Mouse (Mus musculus) CH12.LX (cell line): ENCODE measurements around the gene Polr1d. TPM values are rescaled to one million over a fixed set of nuclear protein-coding genes. Genes with fewer than 3 reads are reported as not detected.

Experiments
- DNase-seq: peaks from one replicate; pipeline ENCODE4 v3.0.0-alpha.2; 2013; ENCODE audit errors: extremely low read depth
- H3K27ac ChIP-seq: 2 replicates; pipeline ENCODE4 v1.5.1; 2012; ENCODE audit warnings: low read depth, mild to moderate bottlenecking, control low read depth, moderate library complexity; ENCODE audit not compliant: insufficient read depth
- H3K27me3 ChIP-seq: replicated peaks from 2 replicates; pipeline ENCODE3; 2012; ENCODE audit warnings: inconsistent platforms
- H3K36me3 ChIP-seq, 2 experiments: replicated peaks in 1 of 2; 2 replicates each; pipeline versions ENCODE3 to v1.6.1; 2012; ENCODE audit warnings: inconsistent platforms in 1 of 2, low read length in 1 of 2, mild to moderate bottlenecking in 1 of 2, mixed read lengths in 1 of 2, moderate library complexity in 1 of 2; ENCODE audit not compliant: control insufficient read depth in 1 of 2, insufficient read depth in 1 of 2
- H3K4me1 ChIP-seq, 2 experiments: 2 replicates each; pipeline ENCODE4 v1.6.1; 2012; ENCODE audit warnings: inconsistent platforms in 1 of 2, moderate library complexity in 1 of 2; ENCODE audit not compliant: insufficient read depth in 2 of 2, control insufficient read depth in 1 of 2
- H3K4me2 ChIP-seq: 2 replicates; pipeline ENCODE4 v1.6.1; 2012; ENCODE audit warnings: low read depth, mild to moderate bottlenecking, control low read depth; ENCODE audit not compliant: poor library complexity, insufficient read depth, severe bottlenecking
- H3K4me3 ChIP-seq, 3 experiments: fragments of 150-350 bp in 1 of 3; sonication (generic) in 1 of 3; replicated peaks in 1 of 3; 2 replicates each; pipeline versions ENCODE3 to v1.5.1; 2011 to 2012; ENCODE audit warnings: low read depth in 2 of 3, low read length in 2 of 3, mild to moderate bottlenecking in 2 of 3, moderate library complexity in 2 of 3, control low read depth in 1 of 3, improper control_type of control experiment in 1 of 3, inconsistent platforms in 1 of 3, mixed read lengths in 1 of 3; ENCODE audit not compliant: poor library complexity in 1 of 3
- H3K79me2 ChIP-seq: replicated peaks from 2 replicates; pipeline ENCODE4 v1.6.1; 2012; ENCODE audit warnings: mild to moderate bottlenecking, moderate library complexity; ENCODE audit not compliant: control insufficient read depth, poor library complexity, insufficient read depth, severe bottlenecking; ENCODE audit errors: extremely low read depth
- H3K9ac ChIP-seq: 2 replicates; pipeline ENCODE4 v1.6.1; 2012; ENCODE audit warnings: low read depth, mild to moderate bottlenecking, control low read depth, moderate library complexity; ENCODE audit not compliant: insufficient read depth
- H3K9me3 ChIP-seq: replicated peaks from 2 replicates; pipeline ENCODE3; 2012; ENCODE audit warnings: low read length, inconsistent platforms, mixed read lengths
- BHLHE40 ChIP-seq: IDR thresholded peaks from 2 replicates; pipeline ENCODE4 v1.6.1; 2011; ENCODE audit warnings: mild to moderate bottlenecking, low read depth, low read length, improper control_type of control experiment
- CHD1 ChIP-seq: IDR thresholded peaks from 2 replicates; pipeline ENCODE4 v1.6.1; 2012; ENCODE audit warnings: low read depth, low read length, improper control_type of control experiment, inconsistent platforms
- CHD2 ChIP-seq: IDR thresholded peaks from 2 replicates; pipeline ENCODE4 v1.6.1; 2011; ENCODE audit warnings: low read length, improper control_type of control experiment
- ELF1 ChIP-seq: IDR thresholded peaks from 2 replicates; pipeline ENCODE4 v1.6.1; 2014; ENCODE audit warnings: low read depth, mild to moderate bottlenecking, inconsistent platforms, low read length, improper control_type of control experiment
- ETS1 ChIP-seq: conservative IDR thresholded peaks from 2 replicates; pipeline ENCODE4 v1.6.1; 2012; ENCODE audit warnings: low read depth, mild to moderate bottlenecking, inconsistent platforms, low read length, improper control_type of control experiment, moderate library complexity
- JUN ChIP-seq: IDR thresholded peaks from 2 replicates; pipeline ENCODE4 v1.6.1; 2011; ENCODE audit warnings: low read depth, mild to moderate bottlenecking, low read length, improper control_type of control experiment, moderate library complexity; ENCODE audit not compliant: insufficient read depth
- MYC ChIP-seq: IDR thresholded peaks from 2 replicates; pipeline ENCODE4 v1.6.1; 2011; ENCODE audit warnings: low read depth, mild to moderate bottlenecking, improper control_type of control experiment, low read length
- POLR2A ChIP-seq: IDR thresholded peaks from 2 replicates; pipeline ENCODE4 v1.6.1; 2011; ENCODE audit warnings: low read depth, mild to moderate bottlenecking, improper control_type of control experiment, low read length
- RCOR1 ChIP-seq: conservative IDR thresholded peaks from 2 replicates; pipeline ENCODE4 v1.6.1; 2012; ENCODE audit warnings: low read depth, mild to moderate bottlenecking, inconsistent platforms, low read length, improper control_type of control experiment
- SIN3A ChIP-seq: IDR thresholded peaks from 2 replicates; pipeline ENCODE4 v1.6.1; 2012; ENCODE audit warnings: low read length, improper control_type of control experiment, inconsistent platforms
- TCF12 ChIP-seq: IDR thresholded peaks from 2 replicates; pipeline ENCODE4 v1.6.1; 2014; ENCODE audit warnings: low read depth, mild to moderate bottlenecking, inconsistent platforms, low read length, improper control_type of control experiment
- ZNF384 ChIP-seq: IDR thresholded peaks from 2 replicates; pipeline ENCODE4 v1.6.1; 2012; ENCODE audit warnings: low read depth, low read length, improper control_type of control experiment, inconsistent platforms
- dilution Hi-C: fragments of 300-500 bp; cut with MboI; formaldehyde crosslinking; loops from 2 replicates; pipeline ENCODE4 v1.14.3; 2020; ENCODE audit warnings: low sequenced_read_pairs; ENCODE audit not compliant: extremely low pct_unique_long_range_greater_than_20kb, extremely low pct_ligation_motif_present
- in situ Hi-C: fragments of 300-500 bp; cut with MboI; formaldehyde crosslinking; loops from 3 replicates; pipeline ENCODE4 v1.14.3; 2019; ENCODE audit warnings: low sequenced_read_pairs, low pct_ligation_motif_present, low pct_unique_long_range_greater_than_20kb, mixed read lengths
- polyA plus RNA-seq: library from polyadenylated mRNA; unstranded; fragments of >175 nt; gene quantifications from 2 replicates; pipeline ENCODE4 v1.2.1, GENCODE M21; 2012; ENCODE audit warnings: low read depth; ENCODE audit not compliant: insufficient read length
- total RNA-seq, 2 experiments: library from RNA; depleted of rRNA; stranded (reverse); fragments of 300-350 nt in 1 of 2; fragments of >200 nt in 1 of 2; gene quantifications; 2 replicates each; pipeline ENCODE4 v1.2.3; 2012 to 2014

Gene Polr1d
- total and polyA plus RNA-seq, 3 experiments: 293 to 354 (median 300) TPM

GRCm38 (mm10) chr5:147077305-147078034 lies 620 bp downstream of the Polr1d start (continued):
- TF ChIP-seq CHD1: no peak; the same call in 1 of the 2 replicates
- peak; percentile 65 for TF ChIP-seq TCF12

GRCm38 (mm10) chr5:147078110-147078900 lies 1.5 kb downstream of the Polr1d start:
- in situ Hi-C loops: no loop called here
- Histone ChIP-seq H3K9ac (peak overlapping the region; percentile 58), H3K27ac (no peak overlapping the region), H3K79me2 (peaks cover 73% of the 10 kb centered on the region), H3K27me3 (no peaks in the 10 kb centered on the region), H3K4me1 (peaks cover 5 to 50% of the 10 kb centered on the region in 2 experiments; a peak in 2 of 4 replicates), H3K9me3 (no peaks in the 10 kb centered on the region), H3K4me2 (peak overlapping the region; percentile 82), H3K4me3 (peak overlapping the region; percentile 71 to 93 (median 85)), H3K36me3 (peaks cover 12 to 42% of the 10 kb centered on the region in 2 experiments)
- no peak for DNase-seq
- peak; percentile 67; the same call in 1 of the 2 replicates for TF ChIP-seq SIN3A
- 0 out of 2 replicates have a peak, but pooled peaks have one; percentile 19 for TF ChIP-seq POLR2A
- no peak for TF ChIP-seq RCOR1
- peak; percentile 35; the same call in 1 of the 2 replicates for TF ChIP-seq MYC
- TF ChIP-seq ELF1: 0 out of 2 replicates have a peak, but pooled peaks have one; percentile 65
- TF ChIP-seq ZNF384: peak; percentile 58
- dilution Hi-C loops: no loop called here

- H3K4me1 ChIP-seq: peaks cover 0 to 22% of the 10 kb centered on the region in 2 experiments; a peak in 2 of 4 replicates
- in situ Hi-C loops (no loop called here), dilution Hi-C loops (no loop called here)
- H3K36me3 ChIP-seq: peaks cover 24 to 91% of the 10 kb centered on the region in 2 experiments
- no peak overlapping the region for H3K9ac ChIP-seq
- H3K4me2 ChIP-seq: no peak overlapping the region
- DNase-seq: no peak
- no peak overlapping the region for H3K4me3 ChIP-seq
- H3K9me3 ChIP-seq: no peaks in the 10 kb centered on the region
- H3K27me3 ChIP-seq: no peaks in the 10 kb centered on the region
- H3K79me2 ChIP-seq: peaks cover 45% of the 10 kb centered on the region
- no peak overlapping the region for H3K27ac ChIP-seq
- TF ChIP-seq ETS1: no peak
- TF ChIP-seq JUN: no peak
- TF ChIP-seq CHD2: no peak
- TF ChIP-seq BHLHE40: no peak
Measured at GRCm38 (mm10) chr5:147085201-147085894, 8.5 kb downstream of the Polr1d start.
